Mouse (Mus musculus) cerebellum, adult 2 months (tissue): ENCODE measurements at regions not wholly inside any gene's neighbourhood (a gene's known extent, or its start where the extent isn't known, plus 50 kb on each side); places are given as distances from the start of the nearest gene placed in this dataset.

ENCODE experiments used
- CTCF ChIP-seq: fragments of 200-500 bp; IDR thresholded peaks from 2 replicates; pipeline ENCODE4 v1.5.1; 2011; ENCODE audit warnings: low read depth, mild to moderate bottlenecking, control low read depth, low read length, moderate library complexity, borderline replicate concordance; ENCODE audit not compliant: insufficient read depth
- POLR2A ChIP-seq: fragments of 200-500 bp; IDR thresholded peaks from 2 replicates; pipeline ENCODE4 v1.6.1; 2011; ENCODE audit warnings: low read length, control low read depth, borderline replicate concordance; ENCODE audit not compliant: insufficient read depth

GRCm38 (mm10) chr2:6265117-6265516, 52.3 kb upstream of the Echdc3 start:
- TF ChIP-seq POLR2A (no peak), CTCF (no peak)
